Mouse (Mus musculus) gastrocnemius, postnatal 14 days (tissue): Measurements from ENCODE around the gene Lpp. TPM values are rescaled to one million over a fixed set of nuclear protein-coding genes. Genes with fewer than 3 reads are reported as not detected.
A peak's percentile ranks its signal among the peaks of the same experiment; 100 is the strongest.

Source experiments
- DNase-seq: peaks from one replicate; pipeline ENCODE4 v3.0.0; 2021; ENCODE audit warnings: mixed read lengths
- intact Hi-C: fragments of 180-260 bp; cut with DNase I; formaldehyde crosslinking; loops from one replicate; pipeline ENCODE4 v1.15.1; 2025; ENCODE audit warnings: low total_unique reads
- total RNA-seq, 2 experiments: library from RNA; stranded (reverse); gene quantifications; 2 replicates each; pipeline ENCODE4 v1.2.3; 2021

The Lpp gene
- total RNA-seq, 2 experiments from 2014 or later, result 27.5 to 30.2 TPM

GRCm38 (mm10) chr16:24880698-24881097 lies 487.4 kb downstream of the Lpp start:
- intact Hi-C loops, result no loop called here
- DNase-seq, result no peak

- intact Hi-C loops, result no loop called here
- no peak for DNase-seq
Measured at GRCm38 (mm10) chr16:24881981-24882775, 488.9 kb downstream of the Lpp start.

DNA sequence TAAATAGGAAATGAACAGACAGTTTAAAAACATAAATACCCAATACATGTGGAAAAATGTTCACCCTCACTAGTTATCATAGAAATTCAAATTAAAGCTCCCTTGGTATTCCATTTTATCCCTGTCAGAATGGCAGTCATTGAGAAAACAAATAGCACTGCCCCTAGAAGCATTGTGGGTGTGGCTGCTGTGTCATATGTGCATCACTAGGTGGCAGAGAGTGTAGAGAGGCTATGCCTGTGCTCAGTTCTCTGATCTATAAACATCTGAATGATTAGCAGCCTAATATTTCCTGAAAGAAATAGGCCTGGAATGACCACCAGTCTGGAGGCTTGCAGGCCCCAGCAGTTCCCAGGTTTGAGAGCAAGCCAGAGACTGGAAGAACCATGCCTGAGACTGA lies 490.7 kb downstream of the Lpp start:
- intact Hi-C loops, result no loop called here
- DNase-seq, result no peak

DNA sequence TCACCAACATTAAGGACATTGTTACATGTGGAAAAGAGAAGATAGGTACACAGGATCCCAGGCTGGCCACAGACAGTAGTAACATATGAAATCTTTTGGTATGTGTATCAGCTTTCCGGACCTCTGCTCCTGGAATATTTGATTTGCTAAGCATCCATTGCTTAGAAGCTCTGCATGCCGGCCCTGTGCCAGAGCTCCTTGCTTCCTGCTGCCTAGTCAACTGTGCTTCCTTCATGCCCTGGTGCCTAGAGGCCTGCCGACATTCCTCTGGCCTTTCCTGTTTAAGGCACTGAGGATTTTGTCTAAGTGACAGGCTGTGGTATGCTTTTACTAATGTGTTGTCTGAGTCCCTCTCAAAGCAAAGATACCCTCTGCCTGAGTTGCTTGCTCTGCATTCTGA lies 493.0 kb downstream of the Lpp start:
- intact Hi-C loops, result no loop called here

GRCm38 (mm10) chr16:24886943-24887342 lies 493.6 kb downstream of the Lpp start:
- intact Hi-C loops, result no loop called here
- no peak for DNase-seq

More for the DNA sequence above, 493.0 kb downstream of the Lpp start:
- DNase-seq, result peak; percentile 23

DNA sequence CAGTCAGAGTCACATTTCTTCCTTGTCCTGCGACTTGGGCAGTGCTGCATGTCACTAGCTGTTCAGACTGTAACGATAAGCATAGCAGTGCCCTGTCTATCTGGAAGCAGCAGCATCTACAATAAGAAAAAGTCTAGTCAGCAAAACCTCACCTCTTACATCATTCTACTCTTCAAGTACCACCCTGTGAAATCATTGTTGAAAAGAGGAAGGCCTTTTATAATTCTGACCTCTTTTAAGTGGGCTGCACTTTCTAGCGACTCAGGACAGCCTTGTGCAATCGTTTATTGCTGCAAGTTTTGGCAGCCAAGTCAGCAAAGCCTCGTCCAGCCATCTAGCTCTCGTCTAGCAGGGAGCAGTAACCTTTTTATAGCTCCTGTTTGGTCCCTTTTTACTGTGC lies 498.1 kb downstream of the Lpp start:
- DNase-seq, result peak; percentile 54
- intact Hi-C loops, result no loop called here

GRCm38 (mm10) chr16:24895160-24895559 lies 501.9 kb downstream of the Lpp start:
- DNase-seq, result no peak
- intact Hi-C loops, result no loop called here

- intact Hi-C loops, result no loop called here
- DNase-seq, result no peak
Measured at GRCm38 (mm10) chr16:24897641-24898040, 504.3 kb downstream of the Lpp start.

GRCm38 (mm10) chr16:24900241-24900796 lies 507.0 kb downstream of the Lpp start:
- intact Hi-C loops, result no loop called here
- no peak for DNase-seq

DNA sequence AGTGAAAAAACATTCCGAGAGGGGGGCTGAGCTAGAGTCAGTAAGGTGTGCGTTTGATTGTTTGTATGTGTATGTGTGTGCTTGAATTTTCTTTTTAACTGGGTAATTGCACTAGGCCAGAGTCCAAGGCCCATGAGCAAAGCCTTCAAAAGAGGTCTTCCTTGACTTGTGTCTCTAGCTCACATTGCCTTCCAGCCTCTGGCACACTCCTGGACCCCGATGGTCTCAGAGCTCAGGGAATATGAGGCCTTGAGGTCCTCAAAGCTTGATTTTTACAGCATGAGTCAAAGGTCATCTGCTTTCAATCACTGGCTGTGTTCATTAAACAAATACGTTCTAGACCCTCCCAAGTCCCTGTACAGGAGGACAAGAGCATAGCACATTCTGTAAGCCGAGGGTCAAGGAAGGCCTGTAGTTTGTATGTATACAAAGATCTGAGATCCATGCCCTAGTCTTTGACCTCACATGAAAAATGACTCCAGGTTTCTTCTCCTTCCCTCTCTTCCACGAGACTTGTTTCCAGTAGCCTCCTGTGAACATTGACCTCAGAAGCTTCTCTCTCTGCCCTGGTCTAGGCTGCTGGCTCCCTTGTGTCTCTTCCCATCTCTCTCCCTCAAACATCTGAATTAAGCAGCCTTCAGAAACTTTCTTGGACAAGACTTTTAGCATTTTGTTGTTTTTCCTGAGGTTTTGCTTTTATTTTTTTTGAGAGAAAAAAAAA lies 508.0 kb downstream of the Lpp start:
- DNase-seq, result no peak
- intact Hi-C loops, result no loop called here

DNA sequence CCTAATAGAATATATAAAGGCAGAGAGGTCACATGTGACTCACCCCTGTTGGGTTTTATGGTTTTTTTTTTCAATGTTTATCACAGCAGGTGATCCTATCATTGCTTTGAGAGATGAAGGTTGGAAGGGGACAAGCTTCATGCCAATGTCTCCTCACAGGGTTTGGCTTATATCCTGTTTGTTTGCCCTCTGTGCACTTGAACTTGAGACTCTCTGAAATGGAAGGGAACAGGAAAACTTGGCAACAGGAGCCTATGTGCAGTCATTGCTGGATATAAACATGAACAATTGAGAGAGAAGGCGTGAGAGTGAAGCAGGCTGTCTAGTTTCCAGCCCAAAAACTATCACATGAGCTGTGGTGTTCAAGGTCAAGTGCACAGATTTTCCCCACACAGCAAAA lies 508.8 kb downstream of the Lpp start:
- intact Hi-C loops, result no loop called here
- no peak for DNase-seq

- intact Hi-C loops, result no loop called here
- no peak for DNase-seq
Measured at GRCm38 (mm10) chr16:24908926-24909325, 515.6 kb downstream of the Lpp start.

DNA sequence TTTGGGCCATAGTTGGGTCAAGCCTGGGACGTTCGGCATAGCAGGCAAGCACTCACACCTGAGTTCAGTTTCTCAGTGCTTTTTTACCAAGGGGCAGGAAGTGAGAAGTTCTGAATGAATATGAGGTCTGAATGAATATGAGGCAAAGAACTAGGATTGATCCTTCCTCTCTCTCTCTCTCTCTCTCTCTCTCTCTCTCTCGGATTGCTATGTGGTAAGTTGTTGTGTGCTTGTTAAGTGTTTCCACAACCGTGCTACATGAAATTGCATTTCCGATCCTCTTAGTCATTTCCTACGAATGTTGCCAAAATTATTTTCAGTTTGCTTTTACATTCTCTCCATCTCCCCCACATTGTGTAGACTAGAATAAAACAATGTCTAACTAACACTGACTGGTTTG lies 517.0 kb downstream of the Lpp start:
- DNase-seq, result no peak
- intact Hi-C loops, result no loop called here

GRCm38 (mm10) chr16:24910834-24911233 lies 517.5 kb downstream of the Lpp start:
- DNase-seq, result no peak
- intact Hi-C loops, result no loop called here

DNA sequence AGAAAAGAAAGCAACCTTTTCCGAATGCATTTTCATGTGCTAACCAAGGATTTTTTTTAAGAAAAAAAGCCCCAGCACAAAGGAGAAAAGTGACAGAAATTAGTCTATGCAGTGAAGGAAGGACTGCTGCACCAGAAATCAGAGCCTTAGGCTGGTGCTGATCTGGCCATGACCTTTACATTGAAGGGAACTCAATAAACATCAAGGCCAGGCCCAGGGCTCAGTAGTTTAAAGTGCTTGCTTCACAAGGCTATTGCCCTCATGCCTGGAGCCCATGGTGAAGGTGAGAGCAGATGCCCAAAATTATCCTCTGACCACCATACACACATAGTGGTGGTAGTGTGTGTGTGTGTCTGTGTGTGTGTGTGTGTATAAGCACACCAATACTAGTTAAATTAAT lies 519.1 kb downstream of the Lpp start:
- DNase-seq, result no peak
- intact Hi-C loops, result no loop called here

DNA sequence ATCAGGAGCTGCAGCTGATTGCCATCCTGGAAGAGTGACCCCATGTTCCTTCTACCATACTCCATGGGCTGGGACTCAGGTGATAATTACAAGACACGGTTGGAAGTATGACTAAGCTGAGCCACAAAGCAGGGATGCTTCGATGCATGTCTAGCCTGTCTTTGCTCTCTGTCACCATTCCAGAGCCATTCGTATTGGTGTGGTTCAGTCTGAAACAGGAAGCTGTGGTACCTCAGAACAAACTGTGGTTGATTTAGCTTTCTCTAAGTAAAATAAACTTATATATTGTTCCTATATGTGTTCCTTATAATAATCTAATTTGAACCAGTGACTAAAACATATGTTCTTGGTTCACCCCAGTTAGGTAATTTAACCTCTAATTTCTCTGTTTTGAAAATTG lies 519.7 kb downstream of the Lpp start:
- intact Hi-C loops, result no loop called here

DNA sequence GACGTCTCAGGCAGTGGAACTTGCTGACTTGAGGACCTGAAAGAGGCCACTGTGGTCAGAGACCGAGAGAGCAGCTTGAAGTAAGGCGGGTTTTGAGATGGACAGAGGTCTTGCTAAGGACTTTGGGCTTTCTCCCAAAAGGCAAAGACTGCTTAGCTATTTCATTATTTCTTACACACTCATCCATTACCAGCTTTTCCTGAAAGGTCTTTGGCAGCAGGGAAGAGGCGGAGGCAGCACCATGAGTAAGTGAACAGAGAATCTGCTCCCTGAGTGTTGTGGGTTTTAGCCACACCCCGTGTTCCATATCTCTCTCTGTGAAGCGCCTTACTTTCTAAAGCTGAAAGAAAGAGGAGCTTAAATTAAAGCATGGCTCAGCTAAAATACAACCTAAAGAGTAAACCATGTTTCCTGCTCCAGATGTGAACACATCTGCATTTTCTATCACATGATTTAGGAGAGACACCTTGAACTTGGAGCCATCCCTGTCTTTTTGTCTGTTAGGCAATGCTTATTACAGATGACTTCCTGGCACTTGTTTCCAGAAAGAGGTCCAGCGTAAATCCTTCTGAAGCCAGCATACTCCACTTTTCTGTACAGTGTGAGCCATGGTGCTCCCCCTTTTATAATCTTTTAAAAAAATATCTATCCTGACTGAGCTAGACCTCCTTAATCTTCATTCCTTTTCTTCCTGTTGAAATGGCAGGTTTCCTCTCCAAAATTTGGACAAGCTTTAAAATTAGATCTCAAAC lies 520.5 kb downstream of the Lpp start:
- DNase-seq, result no peak
- intact Hi-C loops, result no loop called here

More for the DNA sequence above, 519.7 kb downstream of the Lpp start:
- DNase-seq, result no peak

- intact Hi-C loops, result no loop called here
- DNase-seq, result peak; percentile 69
Measured at GRCm38 (mm10) chr16:24914393-24914751, 521.1 kb downstream of the Lpp start.

- DNase-seq, result no peak
- intact Hi-C loops, result no loop called here
Measured at GRCm38 (mm10) chr16:24915470-24915869, 522.2 kb downstream of the Lpp start.

DNA sequence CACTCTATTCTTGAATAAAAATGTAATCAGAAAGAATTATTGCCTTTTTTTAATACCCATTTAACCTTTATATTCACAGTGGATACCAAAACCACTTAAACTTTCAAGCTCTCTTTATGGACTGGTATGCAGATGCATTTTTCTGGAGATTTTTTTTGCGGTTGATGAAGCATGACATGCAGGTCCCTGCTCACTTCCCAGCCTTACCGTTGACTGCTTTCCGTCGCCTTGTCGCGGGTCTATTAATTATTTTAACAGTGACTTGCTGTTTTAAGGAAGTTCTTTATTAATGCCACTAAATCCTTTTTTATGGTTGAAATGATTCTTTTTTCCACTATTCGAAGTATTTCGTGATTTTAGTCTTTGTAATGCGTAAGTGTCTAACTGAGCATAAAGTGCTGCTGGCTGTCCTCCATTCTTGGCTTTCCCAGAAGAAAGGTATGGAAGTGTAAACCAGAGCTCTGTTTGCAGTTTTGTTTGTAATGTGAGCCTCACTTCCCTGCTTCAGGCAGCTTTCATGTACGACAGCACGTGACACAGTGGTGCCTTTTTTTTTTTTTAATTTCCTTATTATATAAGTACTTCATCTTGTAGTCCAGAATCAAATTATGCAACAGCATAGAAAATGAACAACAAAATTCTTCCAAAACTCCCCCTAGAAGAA lies 526.2 kb downstream of the Lpp start:
- no peak for DNase-seq
- intact Hi-C loops, result no loop called here
